Mouse (Mus musculus): Measurements from ENCODE around the gene Acad8. TPM values are rescaled to one million over a fixed set of nuclear protein-coding genes. Genes with fewer than 3 reads are reported as not detected.

Gene Acad8
- total and polyA plus RNA-seq, 3 experiments = 16.7 to 22.7 TPM; not detected in 1

DNA sequence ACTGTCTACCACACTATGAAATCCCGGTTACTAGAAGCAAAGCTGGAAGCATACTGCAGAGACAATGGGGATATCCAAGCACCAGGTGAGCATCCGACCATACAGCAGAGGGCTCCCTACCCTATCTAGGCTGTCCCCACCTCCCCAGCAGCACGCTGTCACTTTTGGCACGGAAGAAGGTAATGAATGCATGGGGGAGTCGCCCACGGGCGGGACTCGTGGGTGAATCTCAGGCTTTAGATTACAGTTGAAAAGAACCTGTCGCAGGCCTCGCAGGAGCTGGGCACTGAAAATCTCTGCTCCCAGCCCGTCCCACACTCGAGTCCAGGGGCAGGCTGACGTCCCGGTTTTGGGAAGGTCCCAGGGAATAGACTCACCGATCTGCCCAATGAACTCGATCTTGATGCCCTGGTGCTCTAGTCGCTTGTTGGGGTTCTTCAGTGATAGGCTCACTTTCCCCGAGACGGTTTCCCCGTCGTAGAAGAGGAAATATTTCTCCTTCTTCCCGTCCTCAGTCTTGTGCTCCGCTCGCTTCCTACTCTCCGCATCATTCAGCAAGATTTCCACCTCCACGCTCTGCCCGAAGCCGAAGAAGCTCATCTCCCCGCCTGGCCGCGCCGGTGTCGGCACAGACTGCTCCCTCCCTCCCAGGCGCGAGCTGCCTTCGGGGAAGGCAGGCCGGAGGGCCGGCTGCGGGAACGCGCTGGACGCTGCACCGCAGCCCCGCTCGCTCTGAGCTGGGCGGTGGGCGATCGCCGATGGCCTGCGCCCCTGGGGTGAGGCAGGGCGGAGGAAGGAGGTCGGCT, 29.9 kb upstream of the Acad8 start:
- DNase-seq (ENCODE audit: low read depth, low spot score) = peak; percentile 55
- Histone ChIP-seq H3K4me1 (ENCODE audit: control insufficient read depth in 1 of 2, insufficient read depth in 2 of 2, low read length in 2 of 2) (peaks cover 11 to 33% of the 10 kb centered on the region in 2 experiments), H3K27me3 (ENCODE audit: control insufficient read depth in 1 of 2, insufficient read depth in 2 of 2, low read length in 2 of 2) (no peaks in the 10 kb centered on the region), H3K9me3 (replicated peaks; ENCODE audit: insufficient read depth, low read length) (no peaks in the 10 kb centered on the region), H3K9ac (ENCODE audit: control insufficient read depth, low read depth, low read length, poor library complexity, severe bottlenecking) (peak overlapping the region; percentile 78), H3K27ac (ENCODE audit: control insufficient read depth, low read depth, low read length) (peak overlapping the region; percentile 15; the same call in 1 of the 2 replicates), H3K36me3 (ENCODE audit: control insufficient read depth in 1 of 2, insufficient read depth in 2 of 2, low read length in 2 of 2) (peaks cover 0 to 42% of the 10 kb centered on the region in 2 experiments; a peak in 3 of 4 replicates), H3K4me3 (ENCODE audit: control insufficient read depth in 1 of 2, insufficient read depth in 1 of 2, low read depth in 2 of 2, low read length in 2 of 2) (peak overlapping the region; percentile 84 to 88), H3K79me2 (ENCODE audit: control insufficient read depth, insufficient read depth, low read length, poor library complexity) (peaks cover 54% of the 10 kb centered on the region)
- no peak for TF ChIP-seq ZC3H11A (IDR thresholded peaks at IDR 0.05; ENCODE audit: low read depth, low read length)
- TF ChIP-seq JUND (IDR thresholded peaks at IDR 0.05; ENCODE audit: low read depth, low read length) = no peak
- no peak for TF ChIP-seq CHD1 (IDR thresholded peaks at IDR 0.05; ENCODE audit: low read depth, low read length)
- no peak for TF ChIP-seq MYB (IDR thresholded peaks at IDR 0.05; ENCODE audit: low read depth, low read length)
- no peak for TF ChIP-seq CHD2 (IDR thresholded peaks at IDR 0.05; ENCODE audit: low read length)
- TF ChIP-seq MAZ (IDR thresholded peaks at IDR 0.05; ENCODE audit: low read depth, low read length) = no peak
- peak; percentile 88 for TF ChIP-seq MXI1 (IDR thresholded peaks at IDR 0.05; ENCODE audit: low read depth, low read length)
- TF ChIP-seq NRF1 (IDR thresholded peaks at IDR 0.05; ENCODE audit: insufficient read depth, low read depth, low read length, poor library complexity, severe bottlenecking) = no peak
- no peak for TF ChIP-seq RCOR1 (IDR thresholded peaks at IDR 0.05; ENCODE audit: low read depth, low read length)
- TF ChIP-seq CTCF (IDR thresholded peaks at IDR 0.05 in 2 of 3, conservative IDR thresholded peaks at IDR 0.05 in 1 of 3; ENCODE audit: control insufficient read depth in 1 of 3, insufficient read depth in 1 of 3, low read depth in 2 of 3, low read length in 3 of 3, poor library complexity in 1 of 3, severe bottlenecking in 1 of 3) = peak in 2 of 3 experiments; percentile 20 to 23; a peak in 4 of 6 replicates
- TF ChIP-seq TCF12 (IDR thresholded peaks at IDR 0.05; ENCODE audit: low read depth, low read length) = no peak
- 0 out of 2 replicates have a peak, but pooled peaks have one; percentile 11 for TF ChIP-seq MAX (IDR thresholded peaks at IDR 0.05; ENCODE audit: low read length)
- TF ChIP-seq SIN3A (IDR thresholded peaks at IDR 0.05; ENCODE audit: low read length) = peak; percentile 75
- no peak for TF ChIP-seq ZNF384 (IDR thresholded peaks at IDR 0.05; ENCODE audit: low read depth, low read length)

DNA sequence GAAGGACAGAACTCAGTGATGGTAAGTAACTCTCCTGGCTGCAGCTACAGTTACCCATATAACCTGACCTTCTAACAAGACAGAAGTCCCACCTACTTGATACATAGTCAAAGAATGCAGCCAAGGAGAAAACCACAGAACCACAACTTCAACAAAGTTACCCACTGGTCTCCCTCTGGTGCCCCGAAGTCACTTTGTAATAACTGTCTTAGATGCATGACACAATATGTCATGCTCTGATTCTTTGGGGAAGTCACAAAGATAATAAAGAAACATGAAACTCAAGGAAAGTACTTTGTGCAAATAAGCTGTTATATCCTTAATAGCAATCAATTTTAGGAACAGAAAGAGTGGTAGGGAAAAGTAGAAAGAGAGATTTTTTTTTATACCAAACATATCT, 27.3 kb upstream of the Acad8 start:
- Histone ChIP-seq H3K9me3 (replicated peaks; ENCODE audit: insufficient read depth, low read length) (no peaks in the 10 kb centered on the region), H3K4me1 (ENCODE audit: control insufficient read depth in 1 of 2, insufficient read depth in 2 of 2, low read length in 2 of 2) (peaks cover 15 to 28% of the 10 kb centered on the region in 2 experiments), H3K36me3 (ENCODE audit: control insufficient read depth in 1 of 2, insufficient read depth in 2 of 2, low read length in 2 of 2) (peaks cover 0 to 43% of the 10 kb centered on the region in 2 experiments; a peak in 3 of 4 replicates), H3K4me3 (ENCODE audit: control insufficient read depth in 1 of 2, insufficient read depth in 1 of 2, low read depth in 2 of 2, low read length in 2 of 2) (0 out of 4 replicates have a peak overlapping the region, but pooled peaks of 1 of the 2 experiments have one; percentile 9), H3K27me3 (ENCODE audit: control insufficient read depth in 1 of 2, insufficient read depth in 2 of 2, low read length in 2 of 2) (no peaks in the 10 kb centered on the region), H3K27ac (ENCODE audit: control insufficient read depth, low read depth, low read length) (0 out of 2 replicates have a peak overlapping the region, but pooled peaks have one; percentile 4), H3K9ac (ENCODE audit: control insufficient read depth, low read depth, low read length, poor library complexity, severe bottlenecking) (no peak overlapping the region), H3K79me2 (ENCODE audit: control insufficient read depth, insufficient read depth, low read length, poor library complexity) (peaks cover 40% of the 10 kb centered on the region)
- TF ChIP-seq GATA1 (IDR thresholded peaks at IDR 0.05; ENCODE audit: low read depth, low read length) (0 out of 2 replicates have a peak, but pooled peaks have one; percentile 30), KAT2A (conservative IDR thresholded peaks at IDR 0.05; ENCODE audit: low read depth, low read length) (no peak), SIN3A (IDR thresholded peaks at IDR 0.05; ENCODE audit: low read length) (peak; percentile 64), NELFE (IDR thresholded peaks at IDR 0.05; ENCODE audit: low read depth, low read length) (no peak; the same call in 1 of the 2 replicates), RCOR1 (IDR thresholded peaks at IDR 0.05; ENCODE audit: low read depth, low read length) (peak; percentile 73), MXI1 (IDR thresholded peaks at IDR 0.05; ENCODE audit: low read depth, low read length) (no peak; the same call in 1 of the 2 replicates), ETS1 (IDR thresholded peaks at IDR 0.05; ENCODE audit: low read depth, low read length) (peak; percentile 71), EP300 (IDR thresholded peaks at IDR 0.05; ENCODE audit: low read depth in 1 of 2, low read length in 2 of 2) (peak; percentile 46 to 54; a peak in 3 of 4 replicates)
- DNase-seq (ENCODE audit: low read depth, low spot score) = peak; percentile 74
